Mouse (Mus musculus) forebrain, postnatal 0 days (tissue): ENCODE data around the gene Alg1. TPM values are rescaled to one million over a fixed set of nuclear protein-coding genes. Genes with fewer than 3 reads are reported as not detected.
A peak's percentile ranks its signal among the peaks of the same experiment; 100 is the strongest.

Source experiments
- ATAC-seq: fragments of 200-750 bp; cut with Nextera tagmentation; 2 replicates; pipeline ENCODE4 v1.8.0; 2017; ENCODE audit warnings: mild to moderate bottlenecking, moderate library complexity
- DNase-seq: peaks from one replicate; pipeline ENCODE4 v3.0.0-alpha.2; 2015
- H3K27ac ChIP-seq: fragments of 300-500 bp; sonication (generic); 2 replicates; pipeline ENCODE4 v1.5.1; 2014; ENCODE audit warnings: low read depth, mild to moderate bottlenecking, antibody characterized with exemption, low read length, moderate library complexity, mixed read lengths
- H3K27me3 ChIP-seq: fragments of 300-500 bp; sonication (generic); 2 replicates; pipeline ENCODE4 v1.6.1; 2014; ENCODE audit warnings: mild to moderate bottlenecking, low read length, mixed read lengths; ENCODE audit not compliant: insufficient read depth
- H3K36me3 ChIP-seq: fragments of 300-500 bp; sonication (generic); 2 replicates; pipeline ENCODE4 v1.6.1; 2014; ENCODE audit warnings: mild to moderate bottlenecking, moderate library complexity; ENCODE audit not compliant: insufficient read depth
- H3K4me1 ChIP-seq: fragments of 300-500 bp; sonication (generic); 2 replicates; pipeline ENCODE4 v1.6.1; 2014; ENCODE audit warnings: antibody characterized with exemption; ENCODE audit not compliant: insufficient read depth
- H3K4me2 ChIP-seq: fragments of 300-500 bp; sonication (generic); 2 replicates; pipeline ENCODE4 v1.6.1; 2014; ENCODE audit warnings: low read depth, mild to moderate bottlenecking, moderate library complexity
- H3K4me3 ChIP-seq: fragments of 300-500 bp; sonication (generic); 2 replicates; pipeline ENCODE4 v1.5.1; 2014; ENCODE audit warnings: low read depth, low read length, mixed read lengths
- H3K9ac ChIP-seq: fragments of 300-500 bp; sonication (generic); 2 replicates; pipeline ENCODE4 v1.6.1; 2014; ENCODE audit warnings: mild to moderate bottlenecking
- H3K9me3 ChIP-seq: fragments of 300-500 bp; sonication (generic); 2 replicates; pipeline ENCODE4 v1.6.1; 2016; ENCODE audit warnings: low read length
- CTCF ChIP-seq: sonication (generic); IDR thresholded peaks from 2 replicates; pipeline ENCODE4 v1.5.1; 2016; ENCODE audit warnings: antibody characterized with exemption, control low read depth, low read depth
- WGBS: fragments of 180-500 bp; shearing (Covaris S2); extraction: QIAGEN DNeasy Blood & Tissue Kit; methylation state at CpG from one replicate; pipeline ENCODE4 v1.1.7; 2014; 5-methylcytosine and 5-hydroxymethylcytosine counted together
- polyA plus RNA-seq: library from polyadenylated mRNA; unstranded; fragments of >200 nt; fragmentation: Nextera tagmentation; extraction: Ambion mirVana; gene quantifications from 2 replicates; pipeline ENCODE4 v1.2.1, GENCODE M21; 2015
- total RNA-seq: library from RNA; depleted of rRNA; stranded (reverse); fragments of >200 nt; gene quantifications from 2 replicates; pipeline ENCODE4 v1.2.3, GENCODE M21; 2014

Alg1 gene
- total and polyA plus RNA-seq, 2 experiments from 2014 or later: 39.7 to 43.7 TPM

DNA sequence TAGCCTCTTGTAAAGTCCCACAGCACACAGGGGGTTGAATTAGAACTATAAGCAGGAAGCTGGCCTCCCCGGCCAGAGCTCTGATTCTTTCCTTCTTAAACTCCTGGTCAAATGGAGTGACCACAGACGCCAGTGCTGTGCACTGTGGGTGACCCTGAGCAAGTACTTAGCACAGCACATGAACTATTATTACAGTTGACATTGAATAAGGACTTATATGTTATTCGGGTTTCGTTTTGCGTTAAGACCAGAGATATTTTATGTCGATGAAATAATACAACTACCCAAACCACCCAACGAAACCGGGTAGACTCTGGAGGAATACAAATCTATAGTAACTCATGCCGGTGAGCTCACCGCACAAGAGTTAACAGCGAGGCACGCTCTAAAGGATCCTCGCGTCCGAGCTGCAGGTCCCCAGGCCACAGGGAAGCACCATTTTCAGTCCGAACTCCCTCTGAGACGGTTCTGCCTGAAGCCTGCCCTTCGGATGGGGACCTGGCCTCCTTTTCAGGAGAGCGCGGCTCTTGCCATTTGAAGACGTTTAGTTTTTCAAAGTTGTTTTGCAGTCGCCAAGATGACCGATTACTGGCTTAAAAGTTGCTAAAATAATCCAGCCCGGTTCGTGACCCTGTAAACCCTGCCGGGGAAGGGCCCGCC lies 21.8 kb downstream of the Alg1 start:
- peak overlapping the region; percentile 51 for H3K9ac ChIP-seq
- no peak for DNase-seq
- peaks cover 4% of the 10 kb centered on the region; the same call in 1 of the 2 replicates for H3K4me1 ChIP-seq
- peak overlapping the region; percentile 74 for H3K4me2 ChIP-seq
- 2% methylated on average over 27 of the region's 27 CpGs for WGBS
- H3K9me3 ChIP-seq: no peaks in the 10 kb centered on the region
- peak overlapping the region; percentile 47 for H3K4me3 ChIP-seq
- no peaks in the 10 kb centered on the region for H3K36me3 ChIP-seq
- ATAC-seq: no peak
- no peak for TF ChIP-seq CTCF
- H3K27ac ChIP-seq: 0 out of 2 replicates have a peak overlapping the region, but pooled peaks have one; percentile 9
- no peaks in the 10 kb centered on the region for H3K27me3 ChIP-seq

DNA sequence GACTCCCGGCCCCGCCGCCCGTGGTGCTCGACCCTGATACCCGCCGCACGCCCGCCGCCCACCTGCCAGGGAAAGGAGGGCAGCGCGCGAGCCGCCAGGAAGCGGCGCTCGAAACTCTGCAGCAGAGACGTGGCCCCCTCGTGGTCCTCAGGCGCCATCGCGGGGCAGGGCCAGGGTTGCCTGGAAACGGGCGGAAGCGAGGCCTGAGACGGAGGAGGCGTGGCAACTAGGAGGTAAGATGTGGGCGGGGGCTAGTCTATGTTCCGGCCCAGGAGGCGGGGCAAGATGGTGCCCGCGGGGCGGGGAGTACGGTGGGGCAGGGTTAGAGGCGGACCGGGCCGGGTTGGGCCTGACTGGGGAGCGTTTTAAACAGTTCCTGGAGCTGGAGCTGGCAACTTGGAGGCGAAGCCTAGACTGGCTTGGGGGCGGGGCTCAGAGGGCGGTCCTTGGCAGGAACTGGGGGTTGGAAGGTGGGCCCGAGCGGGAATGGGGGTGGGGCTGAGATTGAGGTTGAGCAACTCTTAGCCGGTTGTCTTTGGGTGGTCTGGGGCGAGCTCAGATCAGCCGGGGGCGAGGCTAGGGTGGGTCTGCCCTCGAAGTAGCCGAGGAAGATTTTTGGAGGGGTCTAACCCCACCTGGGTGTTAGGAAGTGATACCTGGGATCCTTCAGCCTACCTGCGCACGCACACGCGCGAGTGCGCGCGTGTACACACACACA lies 22.5 kb downstream of the Alg1 start, which contains the start of gene Eef2kmt:
Eef2kmt (minus strand) TSS at position 205 of the 718 bp plus-strand sequence.
- Histone ChIP-seq H3K27me3 (no peaks in the 10 kb centered on the region), H3K4me2 (peak within 1 kb of the TSS; percentile 74), H3K9me3 (no peaks in the 10 kb centered on the region), H3K4me3 (peak within 1 kb of the TSS; percentile 47), H3K36me3 (no peaks in the 10 kb centered on the region), H3K4me1 (peaks cover 4% of the 10 kb centered on the region; the same call in 1 of the 2 replicates), H3K27ac (0 out of 2 replicates have a peak within 1 kb of the TSS, but pooled peaks have one; percentile 9), H3K9ac (peak within 1 kb of the TSS; percentile 51)
- peak; percentile 97 for DNase-seq
- ATAC-seq: peak; percentile 97
- 1% methylated on average over 56 of the region's 57 CpGs for WGBS
- TF ChIP-seq CTCF: peak; percentile 90

- TF ChIP-seq CTCF: no peak
- DNase-seq (no peak), ATAC-seq (no peak)
- no peak overlapping the region for H3K4me3 ChIP-seq
- 85% methylated on average over 8 of the region's 8 CpGs for WGBS
- H3K27ac ChIP-seq: no peak overlapping the region
- H3K9ac ChIP-seq: no peak overlapping the region
- no peak overlapping the region for H3K4me2 ChIP-seq
- 0 out of 2 replicates have a peak, but pooled peaks cover 6% of the 10 kb centered on the region for H3K9me3 ChIP-seq
- H3K27me3 ChIP-seq: no peaks in the 10 kb centered on the region
- H3K36me3 ChIP-seq: no peaks in the 10 kb centered on the region
- H3K4me1 ChIP-seq: no peaks in the 10 kb centered on the region
Observed at GRCm38 (mm10) chr16:5263156-5263555, 29.7 kb downstream of the Alg1 start.

DNA sequence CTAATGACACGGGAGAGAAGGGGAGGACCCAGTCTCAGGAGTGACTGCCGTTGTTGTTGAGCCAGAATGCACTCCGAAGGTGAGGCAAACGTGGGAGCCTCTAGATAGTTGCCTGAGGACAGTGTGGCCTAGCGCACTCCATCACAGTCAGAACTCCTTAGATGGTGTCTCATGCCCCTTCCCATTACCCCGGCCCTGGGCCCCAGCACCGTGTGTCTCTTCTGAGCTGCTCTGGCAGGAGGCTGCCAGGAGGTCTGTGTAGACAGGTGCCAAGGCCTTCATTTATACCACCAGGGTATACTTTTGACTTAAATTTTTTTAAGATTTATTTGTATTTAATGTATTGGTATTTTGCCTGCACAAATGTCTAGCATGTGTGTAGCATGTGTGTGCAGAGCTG lies 30.5 kb downstream of the Alg1 start:
- H3K36me3 ChIP-seq: no peaks in the 10 kb centered on the region
- no peaks in the 10 kb centered on the region for H3K4me1 ChIP-seq
- DNase-seq: no peak
- no peak overlapping the region for H3K4me2 ChIP-seq
- no peak for ATAC-seq
- no peaks in the 10 kb centered on the region for H3K27me3 ChIP-seq
- H3K27ac ChIP-seq: no peak overlapping the region
- no peak overlapping the region for H3K4me3 ChIP-seq
- no peak for TF ChIP-seq CTCF
- WGBS: 84% methylated on average over 7 of the region's 7 CpGs
- no peak overlapping the region for H3K9ac ChIP-seq
- H3K9me3 ChIP-seq: 0 out of 2 replicates have a peak, but pooled peaks cover 6% of the 10 kb centered on the region

DNA sequence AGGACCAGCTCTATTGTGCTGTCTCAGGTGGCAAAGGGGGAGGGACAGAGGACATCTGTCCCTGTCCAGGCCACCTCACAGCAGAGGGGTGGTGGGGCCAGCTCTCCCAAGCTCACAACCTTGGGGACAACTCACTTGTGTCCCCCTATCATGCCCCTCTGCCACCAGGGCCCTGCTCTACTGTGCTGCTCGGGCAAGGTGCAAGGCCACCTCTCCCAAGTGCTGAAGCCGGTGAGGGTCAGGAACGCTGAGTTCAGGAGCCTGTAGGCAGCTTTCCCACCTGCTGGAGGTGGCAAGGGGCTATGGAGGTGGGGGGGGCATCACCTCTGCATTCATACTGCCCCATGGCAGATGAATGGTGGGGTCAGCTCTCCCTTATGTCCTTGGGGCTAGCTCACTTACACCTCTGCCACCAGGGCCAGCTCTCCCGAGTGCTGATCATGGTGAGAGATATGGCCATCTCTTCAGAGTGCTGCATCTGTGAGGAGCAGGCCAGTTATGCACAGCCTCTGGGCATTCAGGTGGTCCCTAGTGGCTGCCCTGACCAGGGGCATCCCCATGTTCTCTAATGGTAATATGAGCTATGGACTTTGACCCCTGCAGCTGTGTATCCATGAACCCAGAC lies 38.1 kb downstream of the Alg1 start:
- Histone ChIP-seq H3K36me3 (no peaks in the 10 kb centered on the region), H3K27me3 (no peaks in the 10 kb centered on the region), H3K4me2 (no peak overlapping the region), H3K9ac (no peak overlapping the region), H3K27ac (no peak overlapping the region), H3K4me3 (no peak overlapping the region), H3K4me1 (no peaks in the 10 kb centered on the region), H3K9me3 (no peaks in the 10 kb centered on the region)
- TF ChIP-seq CTCF: no peak
- no peak for DNase-seq
- no peak for ATAC-seq
- WGBS: 88% methylated on average over 4 of the region's 4 CpGs

GRCm38 (mm10) chr16:5272371-5272770 lies 39.0 kb downstream of the Alg1 start:
- 82% methylated on average over 3 of the region's 3 CpGs for WGBS
- H3K9ac ChIP-seq: no peak overlapping the region
- H3K4me1 ChIP-seq: no peaks in the 10 kb centered on the region
- no peak overlapping the region for H3K4me3 ChIP-seq
- no peak for TF ChIP-seq CTCF
- no peak overlapping the region for H3K4me2 ChIP-seq
- DNase-seq (no peak), ATAC-seq (no peak)
- H3K27ac ChIP-seq: no peak overlapping the region
- no peaks in the 10 kb centered on the region for H3K27me3 ChIP-seq
- H3K9me3 ChIP-seq: no peaks in the 10 kb centered on the region
- no peaks in the 10 kb centered on the region for H3K36me3 ChIP-seq
